Mouse (Mus musculus): Measurements from ENCODE around the gene Pygl. TPM values are rescaled to one million over a fixed set of nuclear protein-coding genes. Genes with fewer than 3 reads are reported as not detected.
"Not testable (repeated sequence)": the region's sequence is repeated elsewhere in the genome, so short reads cannot be mapped to it uniquely, and the experiment has no call there.

The Pygl gene
- polyA plus RNA-seq, 1 experiment from 2014 or later: 53.5 TPM

- ATAC-seq (ENCODE audit: insufficient read depth, low FRiP score): no peak
- Histone ChIP-seq H3K9me3 (replicated peaks; ENCODE audit: control insufficient read depth, low read length) (no peaks in the 10 kb centered on the region), H3K27me3 (ENCODE audit: control insufficient read depth, insufficient read depth, low read length) (no peaks in the 10 kb centered on the region), H3K9ac (ENCODE audit: low read length) (no peak within 1 kb of the TSS), H3K27ac (ENCODE audit: low read length) (no peak within 1 kb of the TSS), H3K4me3 (replicated peaks; ENCODE audit: low read length) (no peak within 1 kb of the TSS), H3K36me3 (ENCODE audit: control insufficient read depth, insufficient read depth, low read length) (no peaks in the 10 kb centered on the region), H3K4me2 (ENCODE audit: low read depth, low read length) (no peak within 1 kb of the TSS), H3K4me1 (ENCODE audit: control insufficient read depth, insufficient read depth, low read length) (0 out of 2 replicates have a peak, but pooled peaks cover 1% of the 10 kb centered on the region)
- 53% methylated on average over 3 of the region's 3 CpGs for WGBS
Observed at GRCm38 (mm10) chr12:70153842-70154241, 77.4 kb downstream of the Pygl start, which contains the start of gene Abhd12b. Gene Abhd12b, plus strand, starts transcription at chr12:70154142.

- Histone ChIP-seq H3K9ac (ENCODE audit: low read length) (0 out of 2 replicates have a peak overlapping the region, but pooled peaks have one; percentile 38), H3K36me3 (ENCODE audit: control insufficient read depth, insufficient read depth, low read length) (no peaks in the 10 kb centered on the region), H3K4me1 (ENCODE audit: control insufficient read depth, insufficient read depth, low read length) (peaks cover 15% of the 10 kb centered on the region; the same call in 1 of the 2 replicates), H3K4me2 (ENCODE audit: low read depth, low read length) (peak overlapping the region; percentile 59), H3K27ac (ENCODE audit: low read length) (peak overlapping the region; percentile 75), H3K27me3 (ENCODE audit: control insufficient read depth, insufficient read depth, low read length) (no peaks in the 10 kb centered on the region), H3K9me3 (replicated peaks; ENCODE audit: control insufficient read depth, low read length) (no peaks in the 10 kb centered on the region), H3K4me3 (replicated peaks; ENCODE audit: low read length) (peak overlapping the region; percentile 41)
- 16% methylated on average over 11 of the region's 11 CpGs for WGBS
- 0 out of 2 replicates have a peak, but pooled peaks have one; percentile 19 for ATAC-seq (ENCODE audit: insufficient read depth, low FRiP score)
Observed at GRCm38 (mm10) chr12:70148631-70149265, 82.5 kb downstream of the Pygl start.

GRCm38 (mm10) chr12:70147986-70148630 is 83.2 kb downstream of the Pygl start:
- Histone ChIP-seq H3K9me3 (replicated peaks; ENCODE audit: control insufficient read depth, low read length) (no peaks in the 10 kb centered on the region), H3K36me3 (ENCODE audit: control insufficient read depth, insufficient read depth, low read length) (no peaks in the 10 kb centered on the region), H3K4me3 (replicated peaks; ENCODE audit: low read length) (peak overlapping the region; percentile 41), H3K27ac (ENCODE audit: low read length) (peak overlapping the region; percentile 75), H3K27me3 (ENCODE audit: control insufficient read depth, insufficient read depth, low read length) (no peaks in the 10 kb centered on the region), H3K9ac (ENCODE audit: low read length) (peak overlapping the region; percentile 68), H3K4me2 (ENCODE audit: low read depth, low read length) (peak overlapping the region; percentile 59), H3K4me1 (ENCODE audit: control insufficient read depth, insufficient read depth, low read length) (peaks cover 15% of the 10 kb centered on the region; the same call in 1 of the 2 replicates)
- WGBS: 5% methylated on average over 13 of the region's 13 CpGs
- ATAC-seq (ENCODE audit: insufficient read depth, low FRiP score): peak; percentile 31; the same call in 1 of the 2 replicates

- Histone ChIP-seq H3K9ac (ENCODE audit: low read length) (no peak overlapping the region), H3K4me2 (ENCODE audit: low read depth, low read length) (no peak overlapping the region), H3K27ac (ENCODE audit: low read length) (peak overlapping the region; percentile 88), H3K27me3 (ENCODE audit: control insufficient read depth, insufficient read depth, low read length) (no peaks in the 10 kb centered on the region), H3K36me3 (ENCODE audit: control insufficient read depth, insufficient read depth, low read length) (no peaks in the 10 kb centered on the region), H3K9me3 (replicated peaks; ENCODE audit: control insufficient read depth, low read length) (no peaks in the 10 kb centered on the region), H3K4me3 (replicated peaks; ENCODE audit: low read length) (no peak overlapping the region), H3K4me1 (ENCODE audit: control insufficient read depth, insufficient read depth, low read length) (peaks cover 15% of the 10 kb centered on the region; the same call in 1 of the 2 replicates)
- ATAC-seq (ENCODE audit: insufficient read depth, low FRiP score): no peak
- 87% methylated on average over 6 of the region's 6 CpGs for WGBS
Observed at GRCm38 (mm10) chr12:70145586-70145985, 85.7 kb downstream of the Pygl start.

GRCm38 (mm10) chr12:70144637-70145448 is 86.4 kb downstream of the Pygl start:
- peaks cover 15% of the 10 kb centered on the region; the same call in 1 of the 2 replicates for H3K4me1 ChIP-seq (ENCODE audit: control insufficient read depth, insufficient read depth, low read length)
- H3K4me3 ChIP-seq (replicated peaks; ENCODE audit: low read length): no peak overlapping the region
- H3K36me3 ChIP-seq (ENCODE audit: control insufficient read depth, insufficient read depth, low read length): no peaks in the 10 kb centered on the region
- H3K27me3 ChIP-seq (ENCODE audit: control insufficient read depth, insufficient read depth, low read length): no peaks in the 10 kb centered on the region
- peak overlapping the region; percentile 48; the same call in 1 of the 2 replicates for H3K9ac ChIP-seq (ENCODE audit: low read length)
- H3K4me2 ChIP-seq (ENCODE audit: low read depth, low read length): 0 out of 2 replicates have a peak overlapping the region, but pooled peaks have one; percentile 10
- H3K27ac ChIP-seq (ENCODE audit: low read length): peak overlapping the region; percentile 88
- no peak for ATAC-seq (ENCODE audit: insufficient read depth, low FRiP score)
- no peaks in the 10 kb centered on the region for H3K9me3 ChIP-seq (replicated peaks; ENCODE audit: control insufficient read depth, low read length)
- WGBS: 35% methylated on average over 20 of the region's 20 CpGs

- Histone ChIP-seq H3K4me1 (ENCODE audit: control insufficient read depth, insufficient read depth, low read length) (peaks cover 15% of the 10 kb centered on the region; the same call in 1 of the 2 replicates), H3K27ac (ENCODE audit: low read length) (peak overlapping the region; percentile 88)
- H3K4me3 ChIP-seq (replicated peaks; ENCODE audit: low read length); H3K36me3 ChIP-seq (ENCODE audit: control insufficient read depth, insufficient read depth, low read length); H3K4me2 ChIP-seq (ENCODE audit: low read depth, low read length); H3K9me3 ChIP-seq (replicated peaks; ENCODE audit: control insufficient read depth, low read length); H3K9ac ChIP-seq (ENCODE audit: low read length); H3K27me3 ChIP-seq (ENCODE audit: control insufficient read depth, insufficient read depth, low read length): not testable (repeated sequence)
- ATAC-seq (ENCODE audit: insufficient read depth, low FRiP score): peak; percentile 78
- WGBS: 6% methylated on average over 3 of the region's 3 CpGs
Observed at GRCm38 (mm10) chr12:70144106-70144587, 87.1 kb downstream of the Pygl start.

- Histone ChIP-seq H3K36me3 (ENCODE audit: control insufficient read depth, insufficient read depth, low read length) (no peaks in the 10 kb centered on the region), H3K4me3 (replicated peaks; ENCODE audit: low read length) (no peak overlapping the region), H3K27ac (ENCODE audit: low read length) (no peak overlapping the region), H3K9ac (ENCODE audit: low read length) (no peak overlapping the region), H3K4me2 (ENCODE audit: low read depth, low read length) (no peak overlapping the region), H3K9me3 (replicated peaks; ENCODE audit: control insufficient read depth, low read length) (no peaks in the 10 kb centered on the region), H3K27me3 (ENCODE audit: control insufficient read depth, insufficient read depth, low read length) (no peaks in the 10 kb centered on the region), H3K4me1 (ENCODE audit: control insufficient read depth, insufficient read depth, low read length) (no peaks in the 10 kb centered on the region)
- WGBS: 81% methylated on average over 5 of the region's 5 CpGs
- ATAC-seq (ENCODE audit: insufficient read depth, low FRiP score): no peak
Observed at GRCm38 (mm10) chr12:70140993-70141576, 90.2 kb downstream of the Pygl start.

Data from stomach, embryonic 16.5 days (tissue).